Mouse (Mus musculus): ENCODE data around the gene Tas2r134.

Gene Tas2r134

GRCm38 (mm10) chr2:51657684-51658083 lies 30.4 kb downstream of the Tas2r134 start:
- DNase-seq: no peak

- DNase-seq: no peak
Measured at GRCm38 (mm10) chr2:51658288-51658687, 31.0 kb downstream of the Tas2r134 start.

- DNase-seq: no peak
Measured at GRCm38 (mm10) chr2:51674321-51674720, 47.0 kb downstream of the Tas2r134 start.
